8 mouse cellular contexts compared by ENCODE assay signal in genomic region chr3:64039818-64040784, GRCm38 (mm10). TPM values are rescaled to one million over a fixed set of nuclear protein-coding genes. Genes with fewer than 3 reads are reported as not detected.
DNase-seq lines count a peak whose midpoint lies in the region; ATAC-seq and TF ChIP-seq lines count a peak whose summit lies in the region.

No protein-coding gene starts in this region.

- 8% methylated on average over 25 of the region's 25 CpGs for WGBS in hindbrain, postnatal 0 days

- no peaks in the 10 kb centered on the region for H3K9me3 ChIP-seq in hindbrain, postnatal 0 days (ENCODE audit: low read length)

- TF ChIP-seq CTCF in hindbrain, postnatal 0 days (IDR thresholded peaks at IDR 0.05; ENCODE audit: low read depth), result peak; percentile 88
- TF ChIP-seq CTCF in left cerebral cortex, adult 2 months (IDR thresholded peaks at IDR 0.05), result peak; percentile 83

- intact Hi-C loops in left cerebral cortex, adult 2 months (cut with DNase I), result loop anchor here (1.0 to 2.0 kb wide), 2 partner anchors 267 to 751 kb away; no protein-coding TSS in a partner anchor

- no peaks in the 10 kb centered on the region for H3K4me1 ChIP-seq in hindbrain, postnatal 0 days (ENCODE audit: insufficient read depth, low read length)

- peak overlapping the region; percentile 48 for H3K9ac ChIP-seq in hindbrain, postnatal 0 days (replicated peaks; ENCODE audit: low read length)

- DNase-seq in adipocyte (ENCODE audit: low spot score), result peak; percentile 89
- peak; percentile 53 to 58 for DNase-seq in gastrocnemius, adult 8-10 months (ENCODE audit: low spot score in 2 of 2)
- DNase-seq in hindbrain, postnatal 0 days (ENCODE audit: low spot score), result peak; percentile 95
- peak; percentile 81 to 89 for DNase-seq in left cerebral cortex, adult 2 months (ENCODE audit: extremely low spot score in 1 of 2, low spot score in 2 of 2)
- peak; percentile 81 for DNase-seq in right cerebral cortex, postnatal 25 days
- DNase-seq in yolk sac, embryonic 10.5 days (ENCODE audit: low spot score), result peak; percentile 80

- peak; percentile 89 for ATAC-seq in common myeloid progenitor, adult 5-6 weeks (replicated peaks; ENCODE audit: low read depth, poor library complexity, severe bottlenecking)
- peak; percentile 92 for ATAC-seq in hindbrain, postnatal 0 days
- peak; percentile 73 for ATAC-seq in megakaryocyte, adult 5-6 weeks (ENCODE audit: poor library complexity, severe bottlenecking)

- H3K36me3 ChIP-seq in hindbrain, postnatal 0 days (ENCODE audit: insufficient read depth, low read length), result no peaks in the 10 kb centered on the region

- H3K27me3 ChIP-seq in hindbrain, postnatal 0 days (ENCODE audit: insufficient read depth, low read length), result no peaks in the 10 kb centered on the region

- peak overlapping the region; percentile 88 for H3K4me2 ChIP-seq in hindbrain, postnatal 0 days (ENCODE audit: low read depth, low read length)

- H3K27ac ChIP-seq in hindbrain, postnatal 0 days, result peak overlapping the region; percentile 48; the same call in 1 of the 2 replicates
- no peak overlapping the region for H3K27ac ChIP-seq in left cerebral cortex, adult 2 months

- peak overlapping the region; percentile 41 for H3K4me3 ChIP-seq in hindbrain, postnatal 0 days (ENCODE audit: low read length)
- H3K4me3 ChIP-seq in left cerebral cortex, adult 2 months, result peak overlapping the region; percentile 50

RNA-seq across cellular contexts. Expression of gene Vmn2r1, which starts 41.2 kb away (rescaled TPM):
- total RNA-seq in common myeloid progenitor, adult 5-6 weeks (2017), result not detected in 2 replicates
- total RNA-seq in gastrocnemius, adult 8-10 months (2022), result under 1 TPM; 0.05 to 0.39 (median 0.20) TPM
- 0.43 and 0.63 TPM in 2 replicates for total RNA-seq in hindbrain, postnatal 0 days (2014; rRNA removed)
- polyA plus RNA-seq in hindbrain, postnatal 0 days (2015; fragmentation: Nextera tagmentation; extraction: Ambion mirVana), result 0.11 and 0.16 TPM in 2 replicates
- total RNA-seq in left cerebral cortex, adult 2 months (2021), result under 1 TPM; 0.28 to 0.43 TPM
- 0.05 TPM in 1 of 2 replicates, not detected in the other for total RNA-seq in megakaryocyte, adult 5-6 weeks (2015)
- total RNA-seq in megakaryocyte, adult 5-6 weeks (2017), result 0.04 TPM in 1 of 2 replicates, not detected in the other
